Mouse (Mus musculus): ENCODE results near the gene Cdc37l1. TPM values are rescaled to one million over a fixed set of nuclear protein-coding genes. Genes with fewer than 3 reads are reported as not detected.

Cdc37l1 gene
- total RNA-seq, 2 experiments from 2014 or later: 91.4 to 99.5 TPM

GRCm38 (mm10) chr19:29042143-29042542 lies 52.0 kb downstream of the Cdc37l1 start:
- DNase-seq (ENCODE audit: low spot score in 2 of 2): no peak
- intact Hi-C loops (cut with DNase I): no loop called here

GRCm38 (mm10) chr19:29042647-29043046 lies 52.5 kb downstream of the Cdc37l1 start:
- intact Hi-C loops (cut with DNase I): no loop called here

GRCm38 (mm10) chr19:29044353-29044768 lies 54.2 kb downstream of the Cdc37l1 start:
- DNase-seq (ENCODE audit: low spot score in 2 of 2): no peak
- intact Hi-C loops (cut with DNase I): no loop called here

More at GRCm38 (mm10) chr19:29042647-29043046, 52.5 kb downstream of the Cdc37l1 start:
- DNase-seq (ENCODE audit: low spot score in 2 of 2): no peak

GRCm38 (mm10) chr19:29045369-29045768 lies 55.2 kb downstream of the Cdc37l1 start:
- no peak for DNase-seq (ENCODE audit: low spot score in 2 of 2)
- intact Hi-C loops (cut with DNase I): no loop called here

GRCm38 (mm10) chr19:29045956-29046650 lies 56.0 kb downstream of the Cdc37l1 start:
- intact Hi-C loops (cut with DNase I): loop anchor here (2.0 kb wide), 1 partner anchor 55 kb away; the partner anchor contains the start of gene Cdc37l1
- DNase-seq (ENCODE audit: low spot score in 2 of 2): no peak

- intact Hi-C loops (cut with DNase I): loop anchor here (2.0 kb wide), 1 partner anchor 56 kb away; the partner anchor contains the start of gene Cdc37l1
- no peak for DNase-seq (ENCODE audit: low spot score in 2 of 2)
Observed at GRCm38 (mm10) chr19:29046961-29047333, 56.8 kb downstream of the Cdc37l1 start.

- peak; percentile 68 to 74 for DNase-seq (ENCODE audit: low spot score in 2 of 2)
- intact Hi-C loops (cut with DNase I): loop anchor here (1.0 to 2.0 kb wide), 2 partner anchors 57 to 204 kb away; partner anchors contain the start of genes Cdc37l1 and Jak2
Observed at GRCm38 (mm10) chr19:29047334-29048170, 57.4 kb downstream of the Cdc37l1 start, which contains the start of gene Ak3. TSS of gene Ak3 (minus strand) at chr19:29047961.

- intact Hi-C loops (cut with DNase I): loop anchor here (1.0 kb wide), 1 partner anchor 50 kb away; no protein-coding TSS in a partner anchor
- no peak for DNase-seq (ENCODE audit: low spot score in 2 of 2)
Observed at GRCm38 (mm10) chr19:29049401-29050075, 59.4 kb downstream of the Cdc37l1 start.

GRCm38 (mm10) chr19:29050186-29050980 lies 60.2 kb downstream of the Cdc37l1 start:
- intact Hi-C loops (cut with DNase I): loop anchor here (1.0 kb wide), 1 partner anchor 49 kb away; no protein-coding TSS in a partner anchor
- DNase-seq (ENCODE audit: low spot score in 2 of 2): no peak

GRCm38 (mm10) chr19:29052786-29053185 lies 62.6 kb downstream of the Cdc37l1 start:
- DNase-seq (ENCODE audit: low spot score in 2 of 2): no peak
- intact Hi-C loops (cut with DNase I): no loop called here

- no peak for DNase-seq (ENCODE audit: low spot score in 2 of 2)
- intact Hi-C loops (cut with DNase I): no loop called here
Observed at GRCm38 (mm10) chr19:29054594-29054993, 64.4 kb downstream of the Cdc37l1 start.

GRCm38 (mm10) chr19:29055469-29055868 lies 65.3 kb downstream of the Cdc37l1 start:
- no peak for DNase-seq (ENCODE audit: low spot score in 2 of 2)
- intact Hi-C loops (cut with DNase I): loop anchor here (5.0 kb wide), 1 partner anchor 278 kb away; no protein-coding TSS in a partner anchor

GRCm38 (mm10) chr19:29058741-29059140 lies 68.6 kb downstream of the Cdc37l1 start:
- DNase-seq (ENCODE audit: low spot score in 2 of 2): no peak
- intact Hi-C loops (cut with DNase I): loop anchor here (5.0 kb wide), 1 partner anchor 281 kb away; no protein-coding TSS in a partner anchor

- no peak for DNase-seq (ENCODE audit: low spot score in 2 of 2)
- intact Hi-C loops (cut with DNase I): loop anchor here (5.0 to 10.0 kb wide), 3 partner anchors 282 to 445 kb away; no protein-coding TSS in a partner anchor
Observed at GRCm38 (mm10) chr19:29059688-29060087, 69.5 kb downstream of the Cdc37l1 start.

GRCm38 (mm10) chr19:29060299-29060698 lies 70.1 kb downstream of the Cdc37l1 start:
- DNase-seq (ENCODE audit: low spot score in 2 of 2): no peak

GRCm38 (mm10) chr19:29063009-29063408 lies 72.9 kb downstream of the Cdc37l1 start:
- intact Hi-C loops (cut with DNase I): loop anchor here (5.0 to 10.0 kb wide), 2 partner anchors 294 to 442 kb away; no protein-coding TSS in a partner anchor
- DNase-seq (ENCODE audit: low spot score in 2 of 2): no peak

More at GRCm38 (mm10) chr19:29060299-29060698, 70.1 kb downstream of the Cdc37l1 start:
- intact Hi-C loops (cut with DNase I): loop anchor here (5.0 to 10.0 kb wide), 2 partner anchors 297 to 445 kb away; no protein-coding TSS in a partner anchor

- intact Hi-C loops (cut with DNase I): loop anchor here (2.0 to 10.0 kb wide), 3 partner anchors 189 to 441 kb away; no protein-coding TSS in a partner anchor
- peak; percentile 90 for DNase-seq (ENCODE audit: low spot score in 2 of 2)
Observed at GRCm38 (mm10) chr19:29063577-29064363, 73.6 kb downstream of the Cdc37l1 start.
